Mouse (Mus musculus) E14TG2a.4 (cell line): ENCODE measurements around the gene Atp5g1.

Experiments
- CTCF ChIP-seq: conservative IDR thresholded peaks from 2 replicates; pipeline ENCODE4 v1.5.1; 2014; ENCODE audit warnings: low read length
- POU5F1 ChIP-seq: IDR thresholded peaks from 2 replicates; pipeline ENCODE4 v1.6.1; 2014; ENCODE audit warnings: low read length, borderline replicate concordance

- TF ChIP-seq CTCF (peak; percentile 43), POU5F1 (no peak)
Observed at GRCm38 (mm10) chr11:96087981-96088380, 12.5 kb upstream of the Atp5g1 start.
